Mouse (Mus musculus) hindbrain, postnatal 0 days (tissue): ENCODE data around the gene Cntnap5b. TPM values are rescaled to one million over a fixed set of nuclear protein-coding genes. Genes with fewer than 3 reads are reported as not detected.

Experiments
- ATAC-seq: fragments of 200-750 bp; cut with Nextera tagmentation; 2 replicates; pipeline ENCODE4 v1.8.0; 2017; ENCODE audit warnings: mild to moderate bottlenecking, moderate TSS enrichment, moderate library complexity
- DNase-seq: peaks from one replicate; pipeline ENCODE4 v3.0.0-alpha.2; 2015; ENCODE audit warnings: low spot score
- H3K27ac ChIP-seq: fragments of 300-500 bp; sonication (generic); 2 replicates; pipeline ENCODE4 v1.5.1; 2014; ENCODE audit warnings: mild to moderate bottlenecking
- H3K27me3 ChIP-seq: fragments of 300-500 bp; sonication (generic); 2 replicates; pipeline ENCODE4 v1.6.1; 2014; ENCODE audit warnings: low read length, mixed read lengths; ENCODE audit not compliant: insufficient read depth
- H3K36me3 ChIP-seq: fragments of 300-500 bp; sonication (generic); 2 replicates; pipeline ENCODE4 v1.6.1; 2014; ENCODE audit warnings: low read length, mixed read lengths; ENCODE audit not compliant: insufficient read depth
- H3K4me1 ChIP-seq: fragments of 300-500 bp; sonication (generic); 2 replicates; pipeline ENCODE4 v1.6.1; 2014; ENCODE audit warnings: antibody characterized with exemption, low read length, mixed read lengths; ENCODE audit not compliant: insufficient read depth
- H3K4me2 ChIP-seq: fragments of 300-500 bp; sonication (generic); 2 replicates; pipeline ENCODE4 v1.6.1; 2014; ENCODE audit warnings: low read depth, mild to moderate bottlenecking, low read length, moderate library complexity, mixed read lengths
- H3K4me3 ChIP-seq: fragments of 300-500 bp; sonication (generic); 2 replicates; pipeline ENCODE4 v1.5.1; 2014; ENCODE audit warnings: low read length
- H3K9ac ChIP-seq: fragments of 300-500 bp; sonication (generic); replicated peaks from 2 replicates; pipeline ENCODE4 v1.6.1; 2014; ENCODE audit warnings: mild to moderate bottlenecking, low read length, moderate library complexity, mixed read lengths
- H3K9me3 ChIP-seq: fragments of 300-500 bp; sonication (generic); 2 replicates; pipeline ENCODE4 v1.6.1; 2016; ENCODE audit warnings: low read length, mixed read lengths
- CTCF ChIP-seq: IDR thresholded peaks from 2 replicates; pipeline ENCODE4 v1.5.1; 2016; ENCODE audit warnings: antibody characterized with exemption, control low read depth, low read depth
- WGBS: fragments of 180-500 bp; shearing (Covaris S2); extraction: QIAGEN DNeasy Blood & Tissue Kit; methylation state at CpG from one replicate; pipeline ENCODE4 v1.1.7; 2014; 5-methylcytosine and 5-hydroxymethylcytosine counted together
- polyA plus RNA-seq: library from polyadenylated mRNA; unstranded; fragments of >200 nt; fragmentation: Nextera tagmentation; extraction: Ambion mirVana; gene quantifications from 2 replicates; pipeline ENCODE4 v1.2.1, GENCODE M21; 2015
- total RNA-seq: library from RNA; depleted of rRNA; stranded (reverse); fragments of >200 nt; gene quantifications from 2 replicates; pipeline ENCODE4 v1.2.3, GENCODE M21; 2014

The Cntnap5b gene
- total and polyA plus RNA-seq, 2 experiments from 2014 or later = 2.7 to 16.5 TPM

DNA sequence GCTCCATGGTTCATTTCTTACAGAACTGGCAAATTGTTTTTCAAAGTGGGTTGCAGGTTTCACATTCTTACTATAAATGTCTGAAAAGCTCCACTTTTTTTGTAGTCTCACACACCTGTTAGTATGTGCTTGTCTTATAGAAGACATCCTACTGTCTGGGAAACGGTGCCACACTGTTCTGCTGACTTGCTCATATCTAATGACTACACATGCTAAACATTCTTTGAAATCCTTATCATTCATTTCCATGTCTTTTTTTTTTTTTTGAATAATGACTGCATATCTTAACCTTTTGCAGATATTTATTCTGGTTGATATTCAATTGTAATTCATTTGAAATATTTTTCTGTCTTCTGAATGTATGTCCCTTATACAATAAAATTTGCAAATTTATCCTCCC is 613.7 kb downstream of the Cntnap5b start:
- Histone ChIP-seq H3K27ac (no peak overlapping the region), H3K9ac (no peak overlapping the region), H3K36me3 (no peaks in the 10 kb centered on the region), H3K9me3 (no peaks in the 10 kb centered on the region), H3K4me3 (no peak overlapping the region), H3K4me2 (no peak overlapping the region), H3K27me3 (no peaks in the 10 kb centered on the region), H3K4me1 (no peaks in the 10 kb centered on the region)
- 91% methylated on average over 1 of the region's 1 CpGs for WGBS
- no peak for DNase-seq
- no peak for TF ChIP-seq CTCF
- ATAC-seq = no peak

DNA sequence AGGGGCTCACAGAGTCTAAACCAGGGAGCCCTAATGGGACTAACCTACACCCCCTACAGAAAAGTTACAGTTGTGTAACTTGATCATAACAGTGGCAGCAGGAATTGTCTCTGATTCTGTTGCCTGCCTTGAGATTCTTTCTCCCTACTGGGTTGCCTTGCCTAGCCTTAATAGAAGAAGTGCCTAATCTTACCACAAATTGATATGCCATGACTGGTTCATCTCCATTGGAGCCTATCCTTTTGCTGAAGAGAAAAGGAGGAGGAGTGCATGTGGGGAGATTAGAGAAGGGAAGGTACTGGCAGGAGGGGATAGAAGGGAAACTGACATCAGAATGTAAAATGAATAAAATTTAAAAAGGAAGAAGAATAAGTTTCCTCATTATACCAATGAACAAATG is 621.5 kb downstream of the Cntnap5b start:
- Histone ChIP-seq H3K9me3 (no peaks in the 10 kb centered on the region), H3K27ac (no peak overlapping the region), H3K36me3 (no peaks in the 10 kb centered on the region), H3K4me1 (no peaks in the 10 kb centered on the region), H3K9ac (no peak overlapping the region), H3K4me3 (no peak overlapping the region), H3K4me2 (no peak overlapping the region), H3K27me3 (no peaks in the 10 kb centered on the region)
- DNase-seq (no peak), ATAC-seq (no peak)
- TF ChIP-seq CTCF = no peak

- DNase-seq = peak; percentile 42
- no peak overlapping the region for H3K9ac ChIP-seq
- no peaks in the 10 kb centered on the region for H3K9me3 ChIP-seq
- no peak overlapping the region for H3K27ac ChIP-seq
- H3K4me3 ChIP-seq = no peak overlapping the region
- H3K27me3 ChIP-seq = no peaks in the 10 kb centered on the region
- H3K4me2 ChIP-seq = no peak overlapping the region
- no peak for TF ChIP-seq CTCF
- no peaks in the 10 kb centered on the region for H3K4me1 ChIP-seq
- ATAC-seq = peak; percentile 27; the same call in 1 of the 2 replicates
- no peaks in the 10 kb centered on the region for H3K36me3 ChIP-seq
Observed at GRCm38 (mm10) chr1:100416658-100417224, 644.2 kb downstream of the Cntnap5b start.

GRCm38 (mm10) chr1:100430038-100430774 is 657.6 kb downstream of the Cntnap5b start:
- TF ChIP-seq CTCF = no peak
- no peak overlapping the region for H3K4me2 ChIP-seq
- H3K9me3 ChIP-seq = no peaks in the 10 kb centered on the region
- no peak for DNase-seq
- no peak overlapping the region for H3K9ac ChIP-seq
- 89% methylated on average over 1 of the region's 1 CpGs for WGBS
- no peaks in the 10 kb centered on the region for H3K27me3 ChIP-seq
- H3K4me1 ChIP-seq = no peaks in the 10 kb centered on the region
- no peak overlapping the region for H3K27ac ChIP-seq
- H3K36me3 ChIP-seq = no peaks in the 10 kb centered on the region
- no peak for ATAC-seq
- H3K4me3 ChIP-seq = no peak overlapping the region

DNA sequence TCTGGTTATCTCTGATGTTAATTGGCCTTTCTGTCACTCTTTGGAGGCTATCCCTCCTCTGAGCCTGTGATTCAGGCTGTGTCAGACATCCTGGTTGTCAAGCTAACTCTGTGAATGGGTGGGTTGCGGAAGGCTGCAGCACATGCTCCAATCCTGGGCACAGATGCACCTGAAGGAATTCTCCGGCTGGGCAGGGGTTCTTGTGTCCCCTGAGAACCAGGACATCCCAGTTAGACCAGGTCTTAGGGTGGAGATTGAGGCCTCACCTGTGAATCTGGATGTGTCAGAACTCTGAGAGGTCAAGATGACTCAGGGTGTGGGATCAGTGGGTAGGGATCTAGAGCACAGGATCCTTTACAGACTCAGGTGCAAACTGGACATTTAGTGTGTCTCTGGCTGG is 691.3 kb downstream of the Cntnap5b start:
- TF ChIP-seq CTCF = no peak
- no peak overlapping the region for H3K4me3 ChIP-seq
- no peak overlapping the region for H3K9ac ChIP-seq
- H3K27ac ChIP-seq = no peak overlapping the region
- no peaks in the 10 kb centered on the region for H3K4me1 ChIP-seq
- ATAC-seq = no peak
- no peaks in the 10 kb centered on the region for H3K27me3 ChIP-seq
- WGBS = 97% methylated on average over 2 of the region's 2 CpGs
- DNase-seq = no peak
- no peaks in the 10 kb centered on the region for H3K9me3 ChIP-seq
- no peaks in the 10 kb centered on the region for H3K36me3 ChIP-seq
- H3K4me2 ChIP-seq = no peak overlapping the region

DNA sequence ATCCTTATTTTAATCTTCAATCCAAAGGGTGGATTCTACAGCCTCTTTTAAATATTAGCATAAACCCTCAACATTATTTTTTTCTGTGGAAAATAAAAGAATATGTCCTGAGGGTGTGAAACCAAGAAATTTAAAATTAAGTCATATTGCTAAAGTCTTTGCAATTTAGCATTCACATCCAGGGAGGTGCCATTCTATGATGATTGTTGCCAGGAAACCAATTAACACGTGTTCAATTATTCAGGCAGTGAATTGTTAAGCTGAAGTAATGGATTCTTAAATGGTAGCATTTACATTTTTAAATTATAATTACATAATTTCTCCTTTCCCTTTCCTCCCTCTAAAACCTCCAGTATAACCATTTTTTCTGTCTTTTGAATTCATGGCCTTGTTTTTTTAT is 692.7 kb downstream of the Cntnap5b start:
- H3K36me3 ChIP-seq = no peaks in the 10 kb centered on the region
- ATAC-seq = no peak
- 23% methylated on average over 1 of the region's 1 CpGs for WGBS
- H3K9ac ChIP-seq = no peak overlapping the region
- DNase-seq = peak; percentile 4
- H3K4me1 ChIP-seq = no peaks in the 10 kb centered on the region
- H3K27ac ChIP-seq = no peak overlapping the region
- no peak overlapping the region for H3K4me3 ChIP-seq
- no peak for TF ChIP-seq CTCF
- no peaks in the 10 kb centered on the region for H3K9me3 ChIP-seq
- H3K27me3 ChIP-seq = no peaks in the 10 kb centered on the region
- no peak overlapping the region for H3K4me2 ChIP-seq

GRCm38 (mm10) chr1:100467595-100467994 is 695.0 kb downstream of the Cntnap5b start:
- no peaks in the 10 kb centered on the region for H3K9me3 ChIP-seq
- no peak for ATAC-seq
- H3K4me3 ChIP-seq = no peak overlapping the region
- 76% methylated on average over 1 of the region's 1 CpGs for WGBS
- TF ChIP-seq CTCF = no peak
- H3K4me1 ChIP-seq = no peaks in the 10 kb centered on the region
- no peak overlapping the region for H3K9ac ChIP-seq
- H3K27me3 ChIP-seq = no peaks in the 10 kb centered on the region
- DNase-seq = no peak
- no peaks in the 10 kb centered on the region for H3K36me3 ChIP-seq
- no peak overlapping the region for H3K27ac ChIP-seq
- no peak overlapping the region for H3K4me2 ChIP-seq
